Mouse (Mus musculus) CD8-positive naive resting alpha-beta T cell, adult 2 months (primary cell): ENCODE data around the gene Il2rb.

Experiments used
- DNase-seq, 2 experiments: peaks; one replicate each; pipeline ENCODE4 v3.0.0; 2022; ENCODE audit warnings: low read depth in 2 of 2, low spot score in 2 of 2

Il2rb gene

DNA sequence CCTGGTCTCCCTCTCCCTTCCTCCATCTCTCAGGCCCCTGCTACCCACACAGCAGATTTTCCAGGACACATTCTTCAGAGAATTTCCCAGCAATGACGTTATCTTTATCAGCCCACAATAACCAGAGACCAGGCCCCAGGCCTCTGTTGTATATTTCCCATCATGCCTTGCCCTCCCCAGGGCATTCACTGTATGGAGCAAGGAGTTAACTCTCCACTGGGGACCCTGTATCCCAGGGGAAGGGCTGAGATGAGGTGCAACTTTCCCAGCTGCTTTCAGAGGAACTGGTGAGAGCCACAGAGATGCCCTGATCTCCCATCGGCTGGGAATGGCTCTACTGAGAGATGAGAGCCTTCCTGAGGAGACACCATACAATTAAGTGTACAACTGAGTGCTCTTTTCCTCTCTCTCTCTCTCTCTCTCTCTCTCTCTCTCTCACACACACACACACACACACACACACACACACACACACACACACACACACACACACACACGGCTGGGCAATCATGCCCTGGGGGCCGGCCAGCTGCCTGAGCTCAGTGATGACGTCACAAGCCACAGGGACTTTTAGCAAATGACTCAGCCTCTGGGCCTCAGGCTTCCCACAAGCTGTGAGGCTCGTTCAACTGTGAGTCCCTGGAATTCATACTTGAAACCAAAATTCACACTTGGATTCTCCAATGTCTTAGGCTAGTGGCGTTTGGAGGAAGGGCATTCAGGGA, 45.2 kb downstream of the Il2rb start:
- peak; percentile 32 to 56 for DNase-seq

DNA sequence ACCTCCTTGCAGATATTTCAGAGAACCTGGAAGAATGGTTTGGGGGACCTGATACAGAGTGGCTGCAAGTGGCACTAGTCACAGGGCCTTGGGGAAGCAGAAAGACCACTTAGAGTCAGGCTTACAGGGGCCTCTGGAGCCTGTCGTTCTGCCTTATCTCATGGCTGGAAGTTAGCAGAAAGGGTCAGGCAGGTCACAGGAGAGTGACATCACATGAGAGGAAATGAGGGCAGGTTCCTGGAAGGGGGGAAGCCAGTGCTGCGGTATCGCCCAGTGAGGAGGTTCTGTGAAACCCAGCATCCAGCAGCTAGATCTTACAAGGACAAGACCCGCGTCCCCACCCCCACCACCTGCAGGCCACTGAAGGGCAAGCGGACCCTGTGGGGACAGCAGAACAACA, 45.9 kb downstream of the Il2rb start:
- no peak for DNase-seq

DNA sequence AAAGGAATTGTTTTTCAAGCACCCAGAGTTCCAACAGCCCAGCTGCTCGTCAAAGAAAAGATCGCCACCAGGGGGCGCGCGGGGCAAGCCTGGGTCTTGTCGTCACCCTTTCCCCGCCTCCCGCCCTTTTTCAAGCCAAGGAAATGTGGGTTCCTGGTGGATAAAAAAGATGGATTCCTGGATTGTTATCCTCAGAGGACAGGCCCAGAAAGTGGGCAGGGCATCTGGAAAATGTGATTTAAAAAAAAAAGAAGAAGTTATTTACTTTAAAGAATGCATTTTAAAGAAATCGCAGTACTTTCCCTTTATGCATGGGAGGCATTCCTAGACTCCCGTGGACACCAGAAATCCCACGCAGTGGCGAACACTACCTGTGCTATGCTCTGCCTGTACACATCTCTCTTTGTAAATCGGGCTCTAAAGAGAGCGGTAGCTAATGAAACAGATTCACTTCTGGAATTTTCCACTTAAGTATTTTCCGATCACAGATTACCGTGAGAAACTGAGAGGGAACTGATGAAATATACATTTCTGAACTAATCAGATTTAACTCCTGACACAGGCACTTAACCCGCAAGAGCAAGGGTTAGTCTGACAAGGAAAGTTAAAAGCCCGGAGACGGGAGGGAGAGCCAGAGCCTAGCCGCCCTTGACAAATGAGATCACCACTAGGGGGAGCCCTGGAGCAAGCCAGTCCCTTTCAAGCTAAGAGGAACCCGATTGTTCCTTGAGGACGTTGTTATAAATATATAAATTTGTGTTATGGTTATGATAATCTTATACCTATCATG, 47.1 kb downstream of the Il2rb start:
- DNase-seq = peak; percentile 87 to 90

DNA sequence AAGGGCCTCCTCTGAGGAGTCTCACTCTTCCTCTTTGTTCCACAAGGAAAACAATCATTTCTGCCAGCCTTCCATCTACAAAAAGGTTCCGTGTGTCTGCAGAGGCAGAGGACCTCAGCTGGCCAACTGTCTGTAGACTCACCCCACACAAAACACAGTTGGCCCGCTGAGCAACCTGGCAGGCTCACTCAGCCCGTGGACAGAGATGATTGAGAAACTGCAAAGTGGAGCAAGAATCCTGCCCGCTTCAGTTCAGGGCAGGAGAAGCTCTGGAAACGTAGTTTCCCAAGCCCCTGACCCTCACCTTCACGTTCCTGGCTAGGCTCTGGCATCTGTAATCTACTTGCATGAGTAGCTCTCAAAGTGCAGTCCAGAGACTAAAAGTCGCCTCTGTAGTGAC, 48.0 kb downstream of the Il2rb start:
- no peak for DNase-seq

DNA sequence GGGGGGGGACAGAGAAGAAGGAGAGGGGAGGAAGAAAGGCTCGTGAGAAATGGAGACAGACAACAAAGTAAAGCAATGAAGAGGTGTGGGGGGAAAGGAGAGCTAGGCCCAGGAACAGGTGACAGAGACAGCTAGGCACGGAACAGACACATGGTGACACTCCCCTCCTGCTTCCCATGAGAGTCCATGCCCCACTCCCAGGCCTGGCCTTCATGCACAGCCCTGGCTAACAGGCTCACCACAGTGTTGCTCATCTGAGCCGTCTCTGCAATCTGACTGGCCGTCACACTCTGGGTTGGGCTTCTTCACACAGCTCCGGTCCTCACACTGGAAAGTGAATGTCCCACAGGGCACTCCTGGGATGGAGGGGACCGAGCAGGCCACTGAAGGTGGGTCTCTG, 51.2 kb downstream of the Il2rb start:
- no peak for DNase-seq

DNA sequence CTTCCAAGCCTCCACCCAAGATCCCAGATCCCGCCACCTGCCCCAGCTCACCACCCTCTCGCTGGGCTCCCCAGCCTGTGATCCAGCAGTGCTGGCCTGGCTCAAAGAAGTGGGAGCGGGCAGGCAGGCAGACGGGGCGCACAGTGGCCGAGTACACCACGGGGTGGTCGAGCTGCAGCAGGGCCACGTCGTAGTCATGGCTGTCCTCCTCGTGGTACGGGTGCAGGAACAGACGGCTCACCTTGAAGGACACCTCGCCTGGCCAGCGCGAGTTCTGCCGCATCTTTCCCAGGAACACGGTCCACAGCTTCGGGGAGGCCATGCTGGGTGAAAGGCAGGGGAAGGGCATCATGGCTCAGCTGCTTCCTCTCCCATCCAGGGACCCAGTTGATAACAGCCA, 52.8 kb downstream of the Il2rb start:
- no peak for DNase-seq

DNA sequence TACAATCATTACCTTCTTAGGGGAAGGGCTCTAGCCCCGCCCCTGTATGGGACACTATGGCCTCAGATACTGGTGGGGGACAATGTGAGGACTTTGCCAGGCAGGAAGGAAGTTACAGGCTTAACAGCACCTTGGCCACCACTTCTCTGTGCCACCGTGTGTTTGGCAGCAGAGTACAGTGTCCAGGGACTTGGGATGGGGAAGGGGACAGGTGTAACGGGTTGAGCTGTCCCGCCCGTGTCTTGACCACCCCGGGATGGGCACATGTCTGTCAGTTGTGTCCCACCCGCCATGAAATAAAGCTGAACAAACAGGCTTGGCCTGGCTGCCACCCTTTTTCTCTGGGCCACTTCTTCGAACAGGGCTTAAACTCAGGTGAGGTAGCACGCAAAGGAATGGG, 56.1 kb downstream of the Il2rb start:
- no peak for DNase-seq

DNA sequence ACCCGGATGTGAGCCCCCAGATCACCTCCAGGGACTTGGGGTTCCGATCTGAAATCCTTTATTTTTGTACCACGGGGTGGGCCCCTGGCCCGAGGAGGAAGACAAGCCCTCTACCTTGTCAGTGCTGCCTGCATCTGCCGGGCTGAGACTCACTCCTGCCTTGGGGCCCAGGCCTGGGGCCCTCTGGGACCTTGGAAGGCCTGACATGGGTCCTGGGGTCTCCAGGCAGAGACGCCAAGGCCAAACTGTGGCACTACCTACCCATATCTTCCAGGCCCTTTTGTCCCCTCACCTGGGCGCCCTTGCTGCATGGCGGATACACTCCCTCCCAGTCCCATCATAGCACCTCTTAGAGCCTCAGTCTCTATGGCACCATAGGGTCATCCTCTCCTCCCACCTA, 56.6 kb downstream of the Il2rb start:
- no peak for DNase-seq

DNA sequence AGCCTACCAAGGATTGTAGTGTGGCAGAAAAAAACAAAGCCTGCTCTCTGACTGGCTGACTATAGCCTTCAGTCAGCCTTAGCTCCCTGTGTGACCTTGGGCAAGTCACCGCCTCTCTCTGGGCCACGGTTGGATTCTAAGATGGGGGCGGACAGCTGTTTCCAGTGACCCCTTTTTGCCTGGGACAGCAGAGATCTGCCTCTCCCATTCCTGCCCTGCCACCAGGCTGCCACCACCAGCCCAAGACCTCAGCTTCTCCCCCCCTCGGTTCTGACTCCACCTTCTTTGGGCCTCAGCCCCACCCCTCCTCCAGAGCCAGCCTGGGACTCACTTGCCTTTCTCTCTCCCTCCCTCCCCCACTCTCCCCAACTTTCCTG, 57.1 kb downstream of the Il2rb start:
- DNase-seq = no peak

DNA sequence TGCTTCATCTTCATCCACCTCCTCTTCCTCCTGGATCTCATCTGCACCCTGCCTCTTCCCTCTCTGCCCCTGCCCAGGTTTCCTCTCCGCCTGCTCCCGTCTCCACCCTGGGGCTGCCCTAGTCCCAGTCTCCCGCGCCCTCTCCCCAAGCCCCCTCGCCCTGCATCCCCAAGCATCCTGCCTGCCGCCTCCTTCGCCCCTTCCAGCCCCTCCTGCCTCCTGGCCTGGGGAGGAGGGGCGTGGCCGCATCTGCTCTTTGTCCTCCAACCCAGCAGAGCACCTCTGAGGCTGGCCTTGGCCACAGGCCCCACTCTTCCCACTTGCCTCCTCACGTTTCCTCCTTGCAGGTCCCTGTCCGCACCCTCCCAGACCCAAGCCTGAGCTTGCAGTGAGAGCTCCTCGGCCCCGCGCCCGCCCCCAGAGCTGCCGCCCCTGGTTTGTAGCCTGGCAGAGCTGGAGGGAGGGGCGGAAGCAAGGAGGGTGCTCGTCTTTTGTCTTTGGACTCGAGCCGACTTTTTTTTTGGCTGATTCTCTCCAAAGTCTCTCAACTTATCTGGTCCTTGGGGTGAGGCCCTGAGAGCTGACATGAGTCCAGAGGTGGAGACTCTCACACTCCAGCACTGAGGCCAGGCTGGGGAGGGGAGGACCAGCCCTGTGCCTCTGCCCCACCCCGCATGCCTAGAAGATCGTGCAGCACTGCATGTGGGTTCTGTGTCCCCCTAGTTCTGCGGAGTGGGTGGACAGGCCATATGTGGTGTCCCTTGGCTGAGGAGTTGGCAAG, 57.6 kb downstream of the Il2rb start:
- DNase-seq = no peak

DNA sequence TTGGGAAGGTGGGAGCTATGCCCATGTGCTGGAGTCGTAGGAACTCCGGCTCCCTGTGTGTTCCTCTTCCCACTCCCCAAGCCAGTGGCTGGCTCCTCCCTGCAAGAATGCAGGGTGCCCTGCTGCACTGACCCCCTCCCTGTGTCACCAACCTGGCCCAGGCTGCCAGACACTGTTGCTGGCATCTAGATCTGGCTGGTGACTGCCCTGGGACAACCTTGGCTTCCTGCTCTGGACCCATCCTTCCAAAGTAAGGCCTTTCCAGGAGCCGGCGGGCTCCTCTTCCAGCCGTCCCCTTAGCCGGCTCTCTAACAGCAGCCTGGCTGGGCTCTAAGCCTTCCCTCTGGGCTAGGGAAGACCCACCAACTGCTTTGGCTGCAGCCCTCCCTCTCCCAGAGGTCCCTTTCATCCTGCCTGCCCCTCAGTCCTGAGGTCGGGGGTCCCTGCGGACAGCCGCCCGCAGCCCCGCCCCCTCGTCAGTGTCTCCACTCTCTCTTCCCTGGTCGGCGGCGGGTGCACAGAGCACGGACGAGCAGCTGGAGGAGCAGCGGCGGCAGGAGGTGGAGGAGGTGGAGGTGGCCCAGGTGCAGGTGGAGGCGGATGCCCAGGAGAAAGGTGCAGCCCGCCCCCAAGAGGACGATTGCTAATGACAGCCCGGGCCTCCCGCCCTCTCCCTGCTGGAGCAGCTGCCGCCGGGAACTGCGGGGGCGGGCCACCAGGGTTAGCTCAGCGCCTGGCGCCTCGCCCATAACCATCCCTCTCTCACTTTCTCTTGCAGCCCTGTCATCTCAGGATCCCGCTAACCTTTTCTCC, 58.5 kb downstream of the Il2rb start:
- no peak for DNase-seq

DNA sequence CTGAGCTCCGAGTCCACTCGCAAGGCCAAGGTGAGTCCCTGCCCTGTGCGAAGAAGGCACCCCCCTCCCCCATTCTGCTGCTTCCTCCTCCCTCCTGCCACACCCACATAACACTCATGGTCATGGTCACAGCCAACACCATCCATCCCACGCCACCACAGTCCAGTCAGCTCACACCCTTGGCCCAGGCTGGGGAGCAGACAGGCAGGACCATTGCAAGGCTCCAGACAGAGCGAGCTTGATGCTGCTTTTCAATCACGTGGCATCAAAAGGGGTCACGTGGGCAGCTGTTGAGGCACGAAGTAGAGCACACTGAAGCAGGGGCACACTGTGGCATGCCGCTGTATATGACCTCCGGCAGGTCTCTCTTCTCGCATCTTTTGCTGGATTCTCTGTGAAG, 59.4 kb downstream of the Il2rb start:
- DNase-seq = no peak

DNA sequence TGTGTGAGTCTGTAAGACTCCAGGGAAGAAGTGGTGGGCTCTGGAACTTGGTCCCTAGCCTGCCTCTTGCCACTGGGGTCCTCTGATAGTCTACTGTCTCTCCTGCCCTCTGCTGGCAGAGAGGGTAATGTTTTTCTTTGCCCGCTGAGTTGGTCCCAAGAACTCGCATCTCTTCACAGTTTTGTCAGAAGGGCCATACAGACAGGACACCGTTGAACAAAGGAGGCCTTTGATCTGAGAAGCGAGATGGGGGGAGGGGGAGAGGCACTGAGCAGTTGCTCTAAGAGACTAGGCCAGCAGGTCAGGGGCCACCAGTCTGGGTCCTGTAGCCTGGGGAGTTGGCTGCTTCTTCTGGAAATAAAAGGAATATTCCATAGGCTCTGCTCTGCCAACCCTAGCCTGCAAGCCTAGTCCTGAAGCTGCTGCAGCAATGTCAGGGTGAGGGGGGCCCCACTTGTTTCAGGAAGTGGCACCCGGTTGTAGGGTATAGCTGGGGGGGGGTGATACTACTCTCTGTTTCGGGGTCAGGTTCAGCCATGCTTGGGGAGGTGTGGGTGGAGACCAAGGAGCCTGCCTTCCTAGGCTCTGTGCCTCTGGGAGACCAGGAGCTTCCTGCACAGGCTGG, 60.1 kb downstream of the Il2rb start:
- peak in 1 of 2 experiments; percentile 29 for DNase-seq

DNA sequence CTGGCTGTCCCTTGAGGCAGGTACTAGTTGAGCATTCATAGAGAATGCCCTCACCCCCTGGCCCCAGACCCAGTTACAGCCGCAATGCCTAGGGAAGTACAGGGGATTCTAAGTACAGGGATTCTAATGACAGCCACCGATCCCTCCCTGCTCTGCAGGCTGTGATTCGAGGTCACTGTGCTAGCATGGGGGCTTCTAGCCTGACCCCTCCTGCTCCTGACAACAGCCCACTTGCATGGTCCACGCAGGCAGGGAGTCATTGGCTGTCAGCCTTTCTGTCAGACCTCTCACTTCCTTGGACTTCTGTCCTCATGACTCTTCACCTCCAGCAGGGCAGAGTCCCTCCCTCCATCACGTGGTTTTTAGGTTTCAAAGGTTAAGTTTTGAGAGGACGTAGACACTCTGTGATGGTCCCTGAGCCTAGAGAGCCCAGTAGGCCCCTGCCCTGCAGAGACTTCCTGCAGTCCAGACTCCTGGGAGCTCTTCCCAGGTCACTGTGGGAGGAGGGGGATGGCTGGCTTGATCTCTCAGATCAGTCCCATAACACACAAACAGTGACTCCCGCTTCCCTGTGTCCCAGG, 63.4 kb downstream of the Il2rb start:
- DNase-seq = no peak

DNA sequence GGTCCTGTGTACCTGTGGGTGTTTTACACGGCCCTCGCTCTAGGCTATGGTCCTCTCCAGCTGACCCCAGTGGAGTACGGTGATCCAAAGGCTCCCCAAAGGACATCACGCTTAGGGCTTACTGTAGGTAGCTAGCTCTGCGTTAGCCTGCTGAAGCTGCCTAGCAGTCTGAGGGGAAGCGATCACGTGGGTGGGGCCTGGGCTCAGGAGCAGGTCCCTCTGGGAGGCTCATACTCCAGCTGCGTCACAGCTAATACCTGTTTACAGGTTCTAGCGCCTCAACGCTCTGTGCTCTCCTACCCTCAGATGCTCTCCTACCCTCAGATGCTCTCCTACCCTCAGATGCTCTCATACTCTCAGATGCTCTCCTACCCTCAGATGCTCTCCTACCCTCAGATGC, 64.2 kb downstream of the Il2rb start:
- DNase-seq = no peak

DNA sequence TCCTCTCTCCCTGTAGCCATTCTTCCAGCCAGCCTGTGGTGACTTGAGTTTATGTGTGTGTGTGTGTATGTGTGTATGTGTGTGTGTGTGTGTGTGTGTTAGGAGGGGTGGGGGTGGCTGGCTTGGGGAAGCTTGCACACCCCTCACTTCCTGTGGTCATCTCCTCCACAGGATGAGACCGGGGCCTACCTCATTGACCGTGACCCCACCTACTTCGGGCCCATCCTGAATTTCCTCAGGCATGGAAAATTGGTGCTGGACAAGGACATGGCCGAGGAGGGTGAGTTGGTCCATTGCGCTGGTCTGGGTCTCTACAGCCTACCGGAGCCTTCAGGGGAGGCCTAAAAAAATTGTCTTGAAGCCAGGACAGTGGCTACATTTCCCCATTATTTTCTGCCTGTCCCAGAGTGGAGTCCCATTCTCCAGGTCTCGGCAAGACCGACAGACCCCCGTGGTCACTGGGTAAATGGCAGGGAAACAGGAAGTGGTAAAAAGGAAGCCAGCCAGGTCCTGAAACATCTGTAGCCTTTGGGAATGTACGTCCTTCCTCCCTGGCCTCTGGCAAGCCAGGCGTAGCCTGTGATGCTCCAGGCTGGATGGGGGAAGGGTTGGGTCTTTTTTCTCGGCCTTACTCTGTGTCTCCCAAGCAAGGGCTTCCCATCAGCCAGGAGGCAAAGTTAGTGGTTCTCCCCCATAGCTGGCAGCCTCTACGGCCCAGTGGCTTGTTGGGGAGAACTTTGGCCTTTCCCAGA, 65.0 kb downstream of the Il2rb start:
- no peak for DNase-seq
